In the genomic region with DNA sequence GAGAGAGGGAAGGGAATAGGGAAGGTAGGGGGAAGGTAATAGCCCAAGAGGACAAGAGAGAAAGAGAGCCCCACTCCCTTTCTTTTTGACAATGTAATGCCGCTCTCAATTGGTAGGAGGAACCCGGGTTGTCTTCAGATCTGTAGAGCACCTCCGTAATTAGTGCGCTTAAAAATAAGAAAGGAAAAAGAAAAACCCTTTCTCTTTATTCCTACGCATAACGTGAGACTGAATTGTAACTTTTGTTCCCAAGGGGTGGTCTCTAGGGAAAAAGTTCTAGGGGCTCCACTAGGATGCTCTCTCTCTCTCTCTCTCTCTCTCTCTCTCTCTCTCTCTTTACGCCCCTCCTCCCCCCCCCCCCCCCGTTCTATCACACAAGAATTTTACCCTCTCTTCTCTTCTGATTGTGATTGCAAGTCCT, we compare ENCODE assay signal across 8 mouse cellular contexts. TPM values are rescaled to one million over a fixed set of nuclear protein-coding genes. Genes with fewer than 3 reads are reported as not detected.
DNase-seq lines count a peak whose midpoint lies in the region; ATAC-seq and TF ChIP-seq lines count a peak whose summit lies in the region.

No protein-coding gene starts in this region.

- H3K27me3 ChIP-seq in kidney, embryonic 14.5 days (ENCODE audit: control insufficient read depth, insufficient read depth, low read length): no peaks in the 10 kb centered on the region
- no peaks in the 10 kb centered on the region for H3K27me3 ChIP-seq in MEL (ENCODE audit: control insufficient read depth in 1 of 2, insufficient read depth in 2 of 2, low read length in 2 of 2)
- H3K27me3 ChIP-seq in forebrain, embryonic 16.5 days (replicated peaks; ENCODE audit: control insufficient read depth, insufficient read depth, low read length): no peaks in the 10 kb centered on the region
- no peaks in the 10 kb centered on the region for H3K27me3 ChIP-seq in midbrain, embryonic 11.5 days (ENCODE audit: control insufficient read depth, insufficient read depth, low read length)

- TF ChIP-seq CTCF in MEL (IDR thresholded peaks at IDR 0.05 in 2 of 3, conservative IDR thresholded peaks at IDR 0.05 in 1 of 3; ENCODE audit: control insufficient read depth in 1 of 3, insufficient read depth in 1 of 3, low read depth in 2 of 3, low read length in 3 of 3, poor library complexity in 1 of 3, severe bottlenecking in 1 of 3): no peak

- H3K4me3 ChIP-seq in kidney, embryonic 14.5 days (ENCODE audit: low read length): peak overlapping the region; percentile 43
- H3K4me3 ChIP-seq in MEL (ENCODE audit: control insufficient read depth in 1 of 2, insufficient read depth in 1 of 2, low read depth in 2 of 2, low read length in 2 of 2): peak overlapping the region; percentile 83 to 92
- H3K4me3 ChIP-seq in forebrain, embryonic 16.5 days (replicated peaks; ENCODE audit: low read length): peak overlapping the region; percentile 92
- peak overlapping the region; percentile 70 for H3K4me3 ChIP-seq in midbrain, embryonic 11.5 days (ENCODE audit: low read depth, low read length)

- no peak for TF ChIP-seq RAD21 in MEL (IDR thresholded peaks at IDR 0.05; ENCODE audit: low read depth, low read length)

- peak overlapping the region; percentile 97 for H3K27ac ChIP-seq in kidney, embryonic 14.5 days (ENCODE audit: low read depth, low read length)
- H3K27ac ChIP-seq in MEL (ENCODE audit: control insufficient read depth, low read depth, low read length): peak overlapping the region; percentile 92
- peak overlapping the region; percentile 100; the same call in 1 of the 2 replicates for H3K27ac ChIP-seq in forebrain, embryonic 16.5 days (ENCODE audit: low read length)
- peak overlapping the region; percentile 100 for H3K27ac ChIP-seq in midbrain, embryonic 11.5 days (ENCODE audit: low read depth, low read length)

- H3K4me2 ChIP-seq in kidney, embryonic 14.5 days (replicated peaks; ENCODE audit: low read depth, low read length): peak overlapping the region; percentile 39
- H3K4me2 ChIP-seq in forebrain, embryonic 16.5 days (ENCODE audit: low read length): peak overlapping the region; percentile 73
- H3K4me2 ChIP-seq in midbrain, embryonic 11.5 days: peak overlapping the region; percentile 65

- TF ChIP-seq EP300 in MEL (IDR thresholded peaks at IDR 0.05; ENCODE audit: low read depth in 1 of 2, low read length in 2 of 2): no peak

- H3K9ac ChIP-seq in kidney, embryonic 14.5 days (ENCODE audit: low read depth, low read length): peak overlapping the region; percentile 80
- peak overlapping the region; percentile 84 for H3K9ac ChIP-seq in MEL (ENCODE audit: control insufficient read depth, low read depth, low read length, poor library complexity, severe bottlenecking)
- H3K9ac ChIP-seq in forebrain, embryonic 16.5 days (replicated peaks; ENCODE audit: low read depth, low read length): peak overlapping the region; percentile 100
- H3K9ac ChIP-seq in midbrain, embryonic 11.5 days (ENCODE audit: low read length): peak overlapping the region; percentile 99

- H3K36me3 ChIP-seq in kidney, embryonic 14.5 days (ENCODE audit: control insufficient read depth, insufficient read depth, low read length): no peaks in the 10 kb centered on the region
- H3K36me3 ChIP-seq in MEL (ENCODE audit: control insufficient read depth in 1 of 2, insufficient read depth in 2 of 2, low read length in 2 of 2): peaks cover 2 to 13% of the 10 kb centered on the region in 2 experiments; a peak in 3 of 4 replicates
- no peaks in the 10 kb centered on the region for H3K36me3 ChIP-seq in forebrain, embryonic 16.5 days (ENCODE audit: control insufficient read depth, insufficient read depth)
- no peaks in the 10 kb centered on the region for H3K36me3 ChIP-seq in midbrain, embryonic 11.5 days (ENCODE audit: control insufficient read depth, insufficient read depth, low read length)

- DNase-seq in kidney, adult 11 months: no peak
- peak; percentile 60 for DNase-seq in MEL (ENCODE audit: low read depth, low spot score)
- DNase-seq in midbrain, embryonic 11.5 days (ENCODE audit: low spot score, missing footprints): peak; percentile 91
- DNase-seq in adrenal gland, postnatal 10 days: no peak
- DNase-seq in lung, adult 18-20 months: no peak
- no peak for DNase-seq in spleen, postnatal 36 days (ENCODE audit: low spot score in 2 of 2)

- under 1% methylated on average over 6 of the region's 8 CpGs for WGBS in kidney, embryonic 14.5 days
- WGBS in forebrain, embryonic 16.5 days: 0% methylated on average over 6 of the region's 8 CpGs
- WGBS in midbrain, embryonic 11.5 days: 0% methylated on average over 6 of the region's 8 CpGs

- no peak for TF ChIP-seq POLR2A in MEL (IDR thresholded peaks at IDR 0.05; ENCODE audit: control insufficient read depth in 1 of 2, insufficient read depth in 1 of 2, low read depth in 1 of 2, low read length in 2 of 2, poor library complexity in 1 of 2)

- ATAC-seq in kidney, embryonic 14.5 days (ENCODE audit: low FRiP score, low TSS enrichment): no peak
- no peak for ATAC-seq in forebrain, embryonic 16.5 days
- no peak for ATAC-seq in midbrain, embryonic 11.5 days (ENCODE audit: low FRiP score)

- peaks cover 55% of the 10 kb centered on the region for H3K79me2 ChIP-seq in MEL (ENCODE audit: control insufficient read depth, insufficient read depth, low read length, poor library complexity)

- no peaks in the 10 kb centered on the region for H3K9me3 ChIP-seq in kidney, embryonic 14.5 days (ENCODE audit: control insufficient read depth, low read length)
- no peaks in the 10 kb centered on the region for H3K9me3 ChIP-seq in MEL (replicated peaks; ENCODE audit: insufficient read depth, low read length)
- no peaks in the 10 kb centered on the region for H3K9me3 ChIP-seq in forebrain, embryonic 16.5 days (ENCODE audit: control insufficient read depth, low read length)
- no peaks in the 10 kb centered on the region for H3K9me3 ChIP-seq in midbrain, embryonic 11.5 days (ENCODE audit: control insufficient read depth, low read length)

- H3K4me1 ChIP-seq in kidney, embryonic 14.5 days (ENCODE audit: control insufficient read depth, insufficient read depth, low read length): peaks cover 41% of the 10 kb centered on the region
- peaks cover 3 to 27% of the 10 kb centered on the region in 2 experiments; a peak in 3 of 4 replicates for H3K4me1 ChIP-seq in MEL (ENCODE audit: control insufficient read depth in 1 of 2, insufficient read depth in 2 of 2, low read length in 2 of 2)
- H3K4me1 ChIP-seq in forebrain, embryonic 16.5 days (replicated peaks; ENCODE audit: control insufficient read depth, insufficient read depth, low read length): peaks cover 21% of the 10 kb centered on the region
- H3K4me1 ChIP-seq in midbrain, embryonic 11.5 days (ENCODE audit: control insufficient read depth, insufficient read depth, low read length): peaks cover 25% of the 10 kb centered on the region

TF ChIP-seq in MEL, 35 proteins besides CTCF, POLR2A, EP300 and RAD21 (continues in another document):
- TF ChIP-seq ZKSCAN1 (IDR thresholded peaks at IDR 0.05; ENCODE audit: low read depth, low read length): no peak
- TF ChIP-seq ETS1 (IDR thresholded peaks at IDR 0.05; ENCODE audit: low read depth, low read length): no peak
- peak; percentile 43; the same call in 1 of the 2 replicates for TF ChIP-seq MYC (IDR thresholded peaks at IDR 0.05; ENCODE audit: low read depth, low read length)
- TF ChIP-seq ZC3H11A (IDR thresholded peaks at IDR 0.05; ENCODE audit: low read depth, low read length): no peak
- TF ChIP-seq GATA1 (IDR thresholded peaks at IDR 0.05; ENCODE audit: low read depth, low read length): no peak
- TF ChIP-seq HCFC1 (IDR thresholded peaks at IDR 0.05; ENCODE audit: low read depth, low read length): no peak
- TF ChIP-seq NRF1 (IDR thresholded peaks at IDR 0.05; ENCODE audit: insufficient read depth, low read depth, low read length, poor library complexity, severe bottlenecking): no peak
- no peak for TF ChIP-seq POLR2AphosphoS5 (IDR thresholded peaks at IDR 0.05; ENCODE audit: borderline replicate concordance, low read depth, low read length)
- no peak for TF ChIP-seq CHD2 (IDR thresholded peaks at IDR 0.05; ENCODE audit: low read length)
- TF ChIP-seq ZMIZ1 (IDR thresholded peaks at IDR 0.05; ENCODE audit: low read depth, low read length): no peak
- TF ChIP-seq BHLHE40 (IDR thresholded peaks at IDR 0.05; ENCODE audit: borderline replicate concordance, low read depth, low read length): no peak
- peak; percentile 86; the same call in 1 of the 2 replicates for TF ChIP-seq JUND (IDR thresholded peaks at IDR 0.05; ENCODE audit: low read depth, low read length)
- no peak; the same call in 1 of the 2 replicates for TF ChIP-seq MAZ (IDR thresholded peaks at IDR 0.05; ENCODE audit: low read depth, low read length)
- TF ChIP-seq MEF2A (IDR thresholded peaks at IDR 0.05; ENCODE audit: extremely low read depth, insufficient replicate concordance, low read depth, low read length, poor library complexity, severe bottlenecking): no peak
- no peak for TF ChIP-seq MYB (IDR thresholded peaks at IDR 0.05; ENCODE audit: low read depth, low read length)
- TF ChIP-seq ZNF384 (IDR thresholded peaks at IDR 0.05; ENCODE audit: low read depth, low read length): no peak
- no peak for TF ChIP-seq NELFE (IDR thresholded peaks at IDR 0.05; ENCODE audit: low read depth, low read length)
- TF ChIP-seq MXI1 (IDR thresholded peaks at IDR 0.05; ENCODE audit: low read depth, low read length): peak; percentile 24; the same call in 1 of the 2 replicates
- no peak for TF ChIP-seq KAT2A (conservative IDR thresholded peaks at IDR 0.05; ENCODE audit: low read depth, low read length)
- no peak for TF ChIP-seq GABPA (IDR thresholded peaks at IDR 0.05; ENCODE audit: low read depth, low read length)
- TF ChIP-seq USF2 (IDR thresholded peaks at IDR 0.05; ENCODE audit: borderline replicate concordance in 1 of 2, insufficient read depth in 1 of 2, low read depth in 1 of 2, low read length in 2 of 2): no peak
- TF ChIP-seq TCF12 (IDR thresholded peaks at IDR 0.05; ENCODE audit: low read depth, low read length): no peak
- TF ChIP-seq SIN3A (IDR thresholded peaks at IDR 0.05; ENCODE audit: low read length): peak; percentile 44; the same call in 1 of the 2 replicates
- no peak for TF ChIP-seq POLR2AphosphoS2 (IDR thresholded peaks at IDR 0.05; ENCODE audit: low read length)
- no peak for TF ChIP-seq ELF1 (IDR thresholded peaks at IDR 0.05; ENCODE audit: low read depth, low read length)

RNA-seq across cellular contexts. Expression of a gene that starts 1.0 kb away (rescaled TPM):
- 11.4 and 18.1 TPM in 2 replicates for polyA plus RNA-seq in kidney, embryonic 14.5 days (2014; fragmentation: Nextera tagmentation; extraction: Ambion mirVana)
- total RNA-seq in MEL (2012; rRNA removed): 12.6 and 12.9 TPM in 2 replicates
- 10 to 100 TPM in 1 of 2 experiments, not detected in 1; 25.9 TPM for polyA plus RNA-seq in MEL (2012; ENCODE audit: insufficient read depth in 1 of 2, insufficient read length in 2 of 2, low read depth in 1 of 2, low replicate concordance in 2 of 2, missing spikeins in 1 of 2)
- polyA plus RNA-seq in forebrain, embryonic 16.5 days (2015; fragmentation: Nextera tagmentation; extraction: Ambion mirVana): 5.2 and 5.8 TPM in 2 replicates
- polyA plus RNA-seq in midbrain, embryonic 11.5 days (2014; fragmentation: Nextera tagmentation; extraction: Ambion mirVana): 14.0 and 15.1 TPM in 2 replicates
- total RNA-seq in adrenal gland, postnatal 10 days (2021): 10 to 100 TPM; 28.2 to 31.4 TPM

Comparison
In these comparisons a context has a peak if more than half of its experiments do, and no peak if none do; other contexts are left out.
1. DNase-seq: peak in MEL (single experiment) and midbrain, embryonic 11.5 days (single experiment); none in kidney, adult 11 months (single experiment), adrenal gland, postnatal 10 days (single experiment), lung, adult 18-20 months (0 of 2) and spleen, postnatal 36 days (0 of 2).
2. Peak in every context shown above with its lines, with median percentiles within 50 percentile points of each other: H3K27ac ChIP-seq, H3K4me2 ChIP-seq, H3K4me3 ChIP-seq and H3K9ac ChIP-seq.